Mouse (Mus musculus): ENCODE measurements around the gene Dnmt3b.
"Not testable (repeated sequence)": the region's sequence is repeated elsewhere in the genome, so short reads cannot be mapped to it uniquely, and the experiment has no call there.

Gene Dnmt3b

DNA sequence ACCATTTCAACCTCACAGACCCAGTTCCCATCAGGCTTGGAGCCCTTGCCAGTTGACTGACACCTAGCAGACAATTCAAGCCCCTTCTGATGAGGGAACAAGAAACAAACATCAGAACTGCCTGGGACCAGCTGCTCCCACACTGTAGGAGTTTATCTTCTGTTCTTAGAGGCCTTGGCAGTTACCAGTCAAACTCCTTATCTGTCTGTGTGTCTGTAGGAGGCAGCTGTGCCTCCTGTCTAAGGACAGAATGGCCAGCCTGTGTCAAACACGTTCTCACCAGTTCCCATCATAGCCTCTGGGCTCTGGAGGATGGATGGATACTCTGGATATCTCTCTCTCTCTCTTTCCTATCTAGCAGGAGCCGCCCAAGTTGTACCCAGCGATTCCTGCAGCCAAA lies 68.6 kb downstream of the Dnmt3b start:
- DNase-seq: not testable (repeated sequence)

DNA sequence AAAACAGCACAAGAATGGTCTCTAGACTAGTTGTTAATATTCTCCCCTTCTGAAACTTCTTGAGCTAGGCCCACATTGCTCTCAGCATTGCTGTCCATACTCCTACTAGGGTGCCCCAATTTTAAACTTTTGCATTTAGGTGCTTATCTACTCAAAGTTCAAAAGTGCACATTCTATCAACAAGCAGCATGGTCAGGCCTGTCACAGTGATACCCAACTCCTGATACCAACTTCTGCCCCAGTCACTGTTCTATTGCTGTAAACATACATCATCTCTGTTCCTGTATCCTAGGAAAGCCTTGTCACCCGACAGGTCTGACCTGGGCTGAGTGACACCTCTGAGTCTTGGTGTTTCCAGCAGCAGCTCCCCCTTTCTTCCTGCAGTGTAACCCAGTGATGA lies 73.8 kb downstream of the Dnmt3b start:
- no peak for DNase-seq

DNA sequence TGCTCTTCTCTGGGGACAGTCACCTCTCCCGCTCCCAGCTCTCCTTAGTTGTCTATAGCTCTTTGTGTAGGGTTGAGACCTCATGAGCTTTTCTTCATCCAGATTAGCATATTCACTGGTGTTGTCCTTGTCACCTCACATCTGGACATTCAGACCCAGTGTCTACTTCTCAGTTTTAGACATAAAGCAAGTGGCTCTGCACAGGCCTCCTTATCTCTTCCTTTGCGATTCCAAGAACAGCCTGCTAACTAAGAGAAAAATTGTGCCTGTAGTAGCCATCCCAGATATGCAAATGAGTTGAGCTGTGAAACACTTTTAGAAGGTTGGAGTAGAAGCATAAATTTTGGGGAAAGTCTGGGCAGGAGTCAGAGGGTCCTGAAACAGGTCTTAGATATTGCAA lies 75.2 kb downstream of the Dnmt3b start:
- no peak for DNase-seq

DNA sequence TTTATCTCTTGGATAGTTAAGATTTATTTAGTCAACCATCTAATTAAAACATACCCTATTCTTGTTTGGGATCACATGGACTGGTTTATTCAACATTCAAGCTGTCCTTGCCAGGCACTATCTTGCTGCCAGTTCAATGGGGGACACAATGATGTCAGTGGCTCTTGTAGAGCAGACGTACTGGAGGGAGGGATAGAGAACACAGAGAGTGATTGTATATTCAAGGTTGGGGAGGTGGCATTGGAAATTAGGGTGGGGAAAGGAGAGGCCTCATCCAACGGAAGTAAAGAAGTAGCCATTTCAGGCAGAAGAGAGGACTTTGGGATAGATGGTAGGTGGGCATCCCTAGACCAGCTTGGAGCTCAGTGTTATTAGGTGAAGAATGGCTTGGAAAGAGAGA lies 75.6 kb downstream of the Dnmt3b start:
- DNase-seq: no peak

DNA sequence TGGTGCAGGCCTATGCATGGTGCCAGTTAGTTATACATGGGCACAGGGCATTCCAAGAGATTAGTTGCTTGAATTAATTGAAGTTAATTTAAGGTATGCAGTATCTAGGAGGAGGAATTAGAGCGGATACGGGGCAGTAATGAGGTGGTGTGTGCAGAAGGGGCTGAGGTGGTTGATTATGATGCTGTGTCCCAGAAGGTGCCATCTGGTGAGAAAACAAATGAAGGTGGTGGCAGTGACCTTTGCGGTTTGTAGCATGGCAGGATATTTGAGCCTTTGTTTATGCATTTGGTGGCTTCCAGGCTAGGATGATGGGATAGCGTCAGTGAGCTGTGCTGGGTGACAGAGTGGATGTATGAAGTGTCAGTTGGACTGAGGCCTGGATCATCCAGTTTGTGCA lies 76.0 kb downstream of the Dnmt3b start:
- no peak for DNase-seq

DNA sequence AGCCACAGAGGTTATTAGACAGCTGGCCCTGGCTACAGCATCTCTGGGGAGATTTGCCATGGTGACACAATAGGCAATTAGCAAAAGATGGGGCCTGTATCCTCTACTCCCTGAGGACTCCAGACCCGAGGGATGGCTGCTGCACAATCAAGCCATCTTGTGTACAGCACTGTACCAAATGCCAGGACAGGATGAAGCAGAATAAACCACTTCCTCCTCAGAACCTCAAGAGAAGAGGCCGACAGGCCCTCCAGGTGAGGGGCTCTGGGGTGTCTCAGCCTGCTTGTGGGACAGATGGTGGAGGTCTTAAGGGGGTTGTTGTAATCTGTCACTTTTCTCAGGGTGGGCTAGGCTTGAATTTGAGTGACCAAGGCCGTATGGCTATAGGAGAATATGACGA lies 84.8 kb downstream of the Dnmt3b start:
- DNase-seq: no peak
